Mouse (Mus musculus): ENCODE results near the gene Ostm1.

GRCm38 (mm10) chr10:42702111-42702510, 118.5 kb downstream of the Ostm1 start:
- TF ChIP-seq MYOD1 (IDR thresholded peaks at IDR 0.05; ENCODE audit: control insufficient read depth, insufficient read length, low read depth) (no peak), CTCF (IDR thresholded peaks at IDR 0.05; ENCODE audit: control insufficient read depth, insufficient read depth, insufficient read length) (no peak), USF1 (IDR thresholded peaks at IDR 0.05; ENCODE audit: low read depth) (no peak), MAX (IDR thresholded peaks at IDR 0.05) (no peak), FOSL1 (IDR thresholded peaks at IDR 0.05; ENCODE audit: insufficient read depth, low read length, poor library complexity, severe bottlenecking) (no peak)
